Mouse (Mus musculus): Measurements from ENCODE around the gene Rbm19.

Gene Rbm19

GRCm38 (mm10) chr5:120199865-120200264 lies 83.6 kb downstream of the Rbm19 start:
- DNase-seq (ENCODE audit: low read depth, low spot score) = no peak

- no peak for DNase-seq (ENCODE audit: low read depth, low spot score)
Observed at GRCm38 (mm10) chr5:120204316-120204715, 88.1 kb downstream of the Rbm19 start.

- no peak for DNase-seq (ENCODE audit: low read depth, low spot score)
Observed at GRCm38 (mm10) chr5:120206313-120206943, 90.2 kb downstream of the Rbm19 start.

GRCm38 (mm10) chr5:120207492-120207891 lies 91.2 kb downstream of the Rbm19 start:
- DNase-seq (ENCODE audit: low read depth, low spot score) = no peak

- no peak for DNase-seq (ENCODE audit: low read depth, low spot score)
Observed at GRCm38 (mm10) chr5:120210668-120211067, 94.4 kb downstream of the Rbm19 start.

GRCm38 (mm10) chr5:120211182-120211581 lies 94.9 kb downstream of the Rbm19 start:
- DNase-seq (ENCODE audit: low read depth, low spot score) = no peak

- no peak for DNase-seq (ENCODE audit: low read depth, low spot score)
Observed at GRCm38 (mm10) chr5:120214511-120214910, 98.2 kb downstream of the Rbm19 start.

- no peak for DNase-seq (ENCODE audit: low read depth, low spot score)
Observed at GRCm38 (mm10) chr5:120221216-120221615, 105.0 kb downstream of the Rbm19 start.

- DNase-seq (ENCODE audit: low read depth, low spot score) = no peak
Observed at GRCm38 (mm10) chr5:120225383-120225782, 109.1 kb downstream of the Rbm19 start.

GRCm38 (mm10) chr5:120228613-120229409 lies 112.5 kb downstream of the Rbm19 start:
- no peak for DNase-seq (ENCODE audit: low read depth, low spot score)

- DNase-seq (ENCODE audit: low read depth, low spot score) = peak; percentile 49
Observed at GRCm38 (mm10) chr5:120231435-120232147, 115.3 kb downstream of the Rbm19 start.

- no peak for DNase-seq (ENCODE audit: low read depth, low spot score)
Observed at GRCm38 (mm10) chr5:120235147-120235546, 118.9 kb downstream of the Rbm19 start.

GRCm38 (mm10) chr5:120235571-120235970 lies 119.3 kb downstream of the Rbm19 start:
- no peak for DNase-seq (ENCODE audit: low read depth, low spot score)

- no peak for DNase-seq (ENCODE audit: low read depth, low spot score)
Observed at GRCm38 (mm10) chr5:120240071-120240470, 123.8 kb downstream of the Rbm19 start.

- no peak for DNase-seq (ENCODE audit: low read depth, low spot score)
Observed at GRCm38 (mm10) chr5:120245336-120245735, 129.1 kb downstream of the Rbm19 start.

Measured in forelimb bud, embryonic 11.5 days (tissue).